Mouse (Mus musculus): ENCODE data around the gene Mdh1. TPM values are rescaled to one million over a fixed set of nuclear protein-coding genes. Genes with fewer than 3 reads are reported as not detected.
"Not testable (repeated sequence)": the region's sequence is repeated elsewhere in the genome, so short reads cannot be mapped to it uniquely, and the experiment has no call there.

The Mdh1 gene
- polyA plus RNA-seq, 1 experiment from 2014 or later, result 575 TPM

DNA sequence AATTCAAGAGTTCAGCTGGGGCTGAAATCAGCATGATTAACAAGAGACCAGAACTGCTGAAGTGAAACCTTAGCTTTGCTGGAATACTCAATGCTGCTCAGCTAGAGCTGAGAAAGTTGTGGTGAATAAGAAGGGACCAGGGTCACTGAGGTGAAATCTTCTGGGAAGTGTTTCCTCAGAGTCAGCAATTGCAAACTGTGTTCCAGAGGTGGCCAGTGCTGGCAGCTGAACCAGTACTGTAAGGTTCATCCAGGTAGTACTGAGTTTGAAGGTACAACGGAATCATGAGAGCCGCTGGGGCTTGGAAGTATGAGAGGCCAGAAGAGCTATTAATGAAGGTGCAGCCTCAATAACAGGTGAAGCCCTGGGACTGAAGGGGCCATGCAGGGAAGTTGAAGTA is 31.5 kb downstream of the Mdh1 start:
- Histone ChIP-seq H3K9me3 (no peaks in the 10 kb centered on the region), H3K4me3 (no peak overlapping the region), H3K36me3 (no peaks in the 10 kb centered on the region), H3K4me2 (no peak overlapping the region), H3K9ac (no peak overlapping the region), H3K27ac (replicated peaks) (no peak overlapping the region), H3K4me1 (replicated peaks) (no peaks in the 10 kb centered on the region), H3K27me3 (no peaks in the 10 kb centered on the region)
- no peak for ATAC-seq (ENCODE audit: low FRiP score, low read depth)
- 99% methylated on average over 2 of the region's 2 CpGs for WGBS

DNA sequence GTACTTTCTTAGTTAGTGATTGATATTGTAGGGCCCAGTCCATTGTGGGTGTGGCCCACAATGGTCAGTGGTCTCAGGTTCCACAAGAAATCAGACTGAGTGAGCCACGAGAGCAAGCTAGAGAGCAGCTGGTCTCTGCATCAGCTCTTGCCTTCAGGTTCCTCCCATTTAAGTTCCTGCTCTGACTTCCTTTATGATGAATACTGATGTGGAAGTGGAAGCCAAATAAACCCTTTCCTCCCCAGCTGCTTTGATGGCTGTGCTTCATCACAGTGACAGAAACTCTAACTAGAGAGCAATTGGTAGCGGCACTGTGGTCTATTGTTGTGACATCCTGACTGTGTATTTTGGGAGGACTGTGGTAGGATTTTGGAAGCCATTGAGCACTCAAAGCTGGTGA is 32.1 kb downstream of the Mdh1 start:
- no peak overlapping the region for H3K27ac ChIP-seq (replicated peaks)
- no peaks in the 10 kb centered on the region for H3K36me3 ChIP-seq
- no peaks in the 10 kb centered on the region for H3K4me1 ChIP-seq (replicated peaks)
- H3K4me3 ChIP-seq, result no peak overlapping the region
- no peaks in the 10 kb centered on the region for H3K27me3 ChIP-seq
- 66% methylated on average over 2 of the region's 2 CpGs for WGBS
- ATAC-seq (ENCODE audit: low FRiP score, low read depth), result no peak
- H3K9me3 ChIP-seq, result no peaks in the 10 kb centered on the region
- H3K4me2 ChIP-seq, result no peak overlapping the region
- no peak overlapping the region for H3K9ac ChIP-seq

DNA sequence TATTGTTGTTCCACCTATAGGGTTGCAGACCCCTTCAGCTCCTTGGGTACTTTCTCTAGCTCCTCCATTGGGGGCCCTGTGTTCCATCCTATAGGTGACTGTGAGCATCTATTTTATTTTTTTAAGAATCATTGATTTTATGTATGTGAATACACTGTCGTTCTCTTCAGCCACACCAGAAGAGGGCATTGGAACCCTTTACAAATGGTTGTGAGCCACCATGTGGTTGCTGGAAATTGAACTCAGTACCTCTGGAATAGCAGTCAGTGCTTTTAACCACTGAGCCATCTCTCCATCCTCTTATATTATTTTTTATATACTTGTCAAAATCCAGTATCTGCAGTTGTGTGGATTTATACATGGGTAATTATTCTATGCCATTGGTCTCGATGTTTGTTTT is 41.3 kb downstream of the Mdh1 start:
- H3K4me2 ChIP-seq; ATAC-seq (ENCODE audit: low FRiP score, low read depth); H3K4me3 ChIP-seq; H3K9me3 ChIP-seq; H3K27me3 ChIP-seq; H3K4me1 ChIP-seq (replicated peaks); H3K9ac ChIP-seq; H3K27ac ChIP-seq (replicated peaks); H3K36me3 ChIP-seq: not testable (repeated sequence)
- WGBS, result 86% methylated on average over 2 of the region's 2 CpGs

DNA sequence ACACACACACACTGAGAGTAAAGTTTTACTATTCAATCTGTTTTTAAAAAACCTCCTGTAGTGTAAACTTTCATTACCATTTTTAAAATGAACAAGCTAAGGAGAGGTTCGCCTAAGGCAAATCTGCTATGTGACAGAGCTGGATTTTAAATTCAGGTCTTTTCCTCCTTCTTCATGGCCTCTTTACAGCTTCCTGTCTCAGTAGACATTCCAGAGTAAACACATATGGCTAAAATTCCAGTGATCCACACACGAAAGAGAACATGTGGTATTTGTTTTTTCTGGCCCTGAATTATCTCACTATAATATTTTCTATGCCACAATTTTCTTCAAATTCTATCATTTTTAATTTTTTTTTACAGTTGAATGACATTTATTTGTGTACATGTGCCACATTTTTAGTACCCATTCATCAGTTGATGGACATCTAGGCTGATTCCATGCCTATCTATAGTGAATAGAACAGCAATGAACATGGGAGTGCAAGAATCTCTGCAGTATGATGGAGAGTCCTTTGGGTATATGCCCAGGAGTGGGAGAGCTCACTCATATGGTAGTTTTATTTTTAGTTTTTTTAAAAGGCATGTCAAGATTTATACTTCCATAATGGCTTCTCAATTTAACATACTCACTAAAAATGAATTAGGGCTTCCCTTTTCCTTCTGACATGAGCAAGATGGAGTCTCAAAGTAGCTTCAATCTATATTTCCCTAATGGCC is 43.3 kb downstream of the Mdh1 start:
- ATAC-seq (ENCODE audit: low FRiP score, low read depth), result no peak
- H3K4me3 ChIP-seq, result no peak overlapping the region
- H3K4me1 ChIP-seq (replicated peaks), result no peaks in the 10 kb centered on the region
- H3K4me2 ChIP-seq, result no peak overlapping the region
- H3K27ac ChIP-seq (replicated peaks), result no peak overlapping the region
- no peaks in the 10 kb centered on the region for H3K27me3 ChIP-seq
- H3K9ac ChIP-seq, result no peak overlapping the region
- WGBS, result 81% methylated on average over 2 of the region's 2 CpGs
- H3K36me3 ChIP-seq, result no peaks in the 10 kb centered on the region
- no peaks in the 10 kb centered on the region for H3K9me3 ChIP-seq

DNA sequence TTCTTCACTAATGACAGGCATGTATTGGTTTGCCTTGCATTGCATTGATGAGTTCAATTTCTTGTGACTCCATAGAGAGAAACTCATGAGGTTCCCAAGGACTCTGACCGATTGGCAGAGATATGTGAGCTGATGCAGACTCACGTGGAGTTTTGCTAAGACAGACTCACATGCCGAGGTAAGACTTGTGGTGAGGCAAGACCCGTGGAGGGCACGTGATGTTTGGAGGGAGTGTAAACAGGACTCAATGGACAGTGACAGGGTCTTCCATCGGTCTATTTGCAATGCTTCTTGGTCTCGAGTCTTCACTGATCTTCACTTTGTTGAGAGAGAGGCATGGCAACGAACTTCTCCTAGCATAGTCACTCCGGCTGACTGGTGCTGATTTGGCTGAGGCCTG is 54.4 kb downstream of the Mdh1 start:
- no peaks in the 10 kb centered on the region for H3K9me3 ChIP-seq
- WGBS, result 94% methylated on average over 9 of the region's 9 CpGs
- no peaks in the 10 kb centered on the region for H3K27me3 ChIP-seq
- H3K4me1 ChIP-seq (replicated peaks), result no peaks in the 10 kb centered on the region
- no peak overlapping the region for H3K4me3 ChIP-seq
- H3K36me3 ChIP-seq, result no peaks in the 10 kb centered on the region
- ATAC-seq (ENCODE audit: low FRiP score, low read depth), result no peak
- no peak overlapping the region for H3K9ac ChIP-seq
- H3K4me2 ChIP-seq, result no peak overlapping the region
- no peak overlapping the region for H3K27ac ChIP-seq (replicated peaks)

DNA sequence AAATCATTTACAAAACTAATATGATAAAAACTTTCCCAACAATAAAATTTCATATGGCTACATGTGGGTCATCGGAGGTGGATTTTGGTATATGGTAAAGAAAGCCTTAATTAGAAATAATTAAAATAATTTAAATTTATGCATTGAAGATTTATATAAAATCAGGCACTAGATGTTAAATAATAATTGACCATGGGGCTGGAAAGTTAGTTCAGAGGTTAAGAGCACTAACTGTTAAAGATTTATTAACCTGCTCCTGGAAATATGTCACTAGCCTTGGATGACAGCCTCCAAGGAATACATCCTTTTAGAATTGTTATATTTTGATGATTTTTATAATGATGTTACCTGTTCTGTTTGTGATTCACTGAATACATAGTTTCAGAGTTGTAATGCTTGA is 55.8 kb downstream of the Mdh1 start:
- H3K27ac ChIP-seq (replicated peaks); H3K4me2 ChIP-seq; H3K4me1 ChIP-seq (replicated peaks); H3K27me3 ChIP-seq; H3K4me3 ChIP-seq; ATAC-seq (ENCODE audit: low FRiP score, low read depth); H3K36me3 ChIP-seq; H3K9ac ChIP-seq; H3K9me3 ChIP-seq: not testable (repeated sequence)
- 96% methylated on average over 1 of the region's 1 CpGs for WGBS

DNA sequence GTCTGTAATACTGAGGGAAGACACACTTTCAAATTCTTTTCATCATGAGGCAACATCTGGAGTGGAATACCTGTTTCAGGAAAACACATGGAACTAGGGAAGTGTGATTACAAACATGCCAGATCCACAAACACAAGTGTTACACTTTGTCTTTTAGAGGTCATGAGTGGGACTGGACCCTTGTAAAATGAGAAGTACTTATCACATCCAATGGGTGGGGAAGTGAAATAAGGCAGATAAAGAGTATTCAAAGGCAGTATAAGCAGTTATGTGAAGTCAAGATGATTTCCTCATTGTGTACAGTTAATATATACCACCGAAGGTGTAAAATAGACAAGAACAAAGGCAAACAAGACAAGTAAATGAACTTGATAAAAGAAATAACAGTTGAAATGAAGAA is 61.6 kb downstream of the Mdh1 start:
- H3K9ac ChIP-seq; H3K27me3 ChIP-seq; ATAC-seq (ENCODE audit: low FRiP score, low read depth); H3K4me3 ChIP-seq; H3K9me3 ChIP-seq; H3K36me3 ChIP-seq; H3K4me1 ChIP-seq (replicated peaks); H3K27ac ChIP-seq (replicated peaks); H3K4me2 ChIP-seq: not testable (repeated sequence)
- WGBS, result 93% methylated on average over 1 of the region's 1 CpGs

DNA sequence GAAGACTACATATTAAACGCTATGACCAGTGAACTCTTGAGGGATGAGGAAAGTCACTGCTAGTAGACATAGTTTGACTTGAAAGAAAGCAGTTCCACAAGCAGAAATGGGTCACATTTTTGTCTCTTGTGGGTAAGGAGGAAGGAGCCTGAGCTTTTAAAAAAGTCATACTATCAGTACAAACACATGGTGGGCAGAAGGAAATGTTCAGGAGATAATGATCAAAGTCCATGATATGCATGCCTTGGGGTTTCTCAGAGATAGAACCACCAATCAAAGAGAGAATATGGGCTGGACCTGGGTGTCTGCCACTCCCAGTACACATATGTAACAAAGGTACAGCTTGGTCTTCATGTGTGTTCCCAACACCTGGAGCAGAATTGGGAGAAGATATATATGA is 63.5 kb downstream of the Mdh1 start:
- 79% methylated on average over 1 of the region's 1 CpGs for WGBS
- not testable (repeated sequence) for H3K36me3 ChIP-seq; H3K9me3 ChIP-seq; H3K27me3 ChIP-seq; H3K9ac ChIP-seq; ATAC-seq (ENCODE audit: low FRiP score, low read depth); H3K4me2 ChIP-seq; H3K27ac ChIP-seq (replicated peaks); H3K4me1 ChIP-seq (replicated peaks); H3K4me3 ChIP-seq

DNA sequence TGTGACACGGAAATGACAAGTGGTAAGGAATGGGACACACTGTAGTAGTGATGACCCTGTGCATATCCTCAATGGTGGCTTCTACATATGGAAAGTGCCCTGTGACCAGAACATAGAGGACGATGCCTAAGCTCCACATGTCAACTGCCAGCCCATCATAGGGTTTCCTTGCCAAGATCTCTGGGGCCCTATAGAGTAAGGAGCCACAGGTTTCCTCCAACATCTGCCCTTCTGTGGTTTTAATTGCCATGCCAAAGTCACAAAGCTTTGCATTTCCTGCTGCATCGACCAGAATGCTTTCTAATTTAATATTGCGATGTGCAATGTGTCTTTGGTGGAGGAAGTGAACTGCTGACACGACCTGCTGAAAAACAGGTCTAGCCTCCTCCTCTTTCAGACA is 65.1 kb downstream of the Mdh1 start:
- not testable (repeated sequence) for H3K4me1 ChIP-seq (replicated peaks); H3K36me3 ChIP-seq; H3K27me3 ChIP-seq; H3K4me3 ChIP-seq; H3K27ac ChIP-seq (replicated peaks); H3K9ac ChIP-seq; H3K9me3 ChIP-seq; ATAC-seq (ENCODE audit: low FRiP score, low read depth); H3K4me2 ChIP-seq
- WGBS, result 88% methylated on average over 5 of the region's 5 CpGs

Small RNA genes lying within 50 kb of the gene (microRNA-seq; reads per million reads assigned to microRNA genes)
- gene Gm22990, result not detected

Other genes starting within 250 kb of the Mdh1 start
- 71.6 and 74.6 TPM in 2 replicates for gene Ugp2, start 201.2 kb downstream of the Mdh1 start, polyA plus RNA-seq (2015; fragmentation: Nextera tagmentation; extraction: Ambion mirVana)
- gene Wdpcp, start 132 bp downstream of the Mdh1 start, polyA plus RNA-seq (2015; fragmentation: Nextera tagmentation; extraction: Ambion mirVana), result 10.2 and 11.0 TPM in 2 replicates

Measured in hindbrain, embryonic 15.5 days (tissue).